ENCODE assay signal across 9 mouse cellular contexts in the genomic region with DNA sequence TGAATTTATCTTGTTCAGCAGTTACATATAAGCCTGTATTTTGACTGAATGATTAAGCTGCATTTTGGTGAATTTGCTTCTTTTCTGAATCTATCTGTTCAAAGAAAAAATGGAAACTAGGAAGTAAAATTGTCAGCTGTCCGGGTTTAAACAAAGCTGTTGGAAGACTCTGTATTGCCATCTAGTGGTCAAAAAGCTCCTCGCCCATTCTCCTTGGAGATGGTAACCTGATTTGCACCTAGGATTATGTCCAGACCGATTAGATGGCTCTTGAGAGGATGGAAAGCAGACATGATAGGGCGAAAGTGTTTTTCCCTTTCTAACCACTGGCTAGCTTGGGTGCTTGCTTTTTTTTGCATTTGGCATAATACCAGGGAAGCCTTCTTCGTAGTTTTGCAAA. TPM values are rescaled to one million over a fixed set of nuclear protein-coding genes. Genes with fewer than 3 reads are reported as not detected.
A peak's percentile ranks its signal among the peaks of the same experiment; 100 is the strongest.
DNase-seq lines count a peak whose midpoint lies in the region; ATAC-seq lines count a peak whose summit lies in the region.
"Had no signal": no experiment of that assay in that cellular context is flagged by ENCODE, and none has a peak within 500 bp of the region (broad histone marks: within the 10 kb centered on the region; RNA-seq: fewer than 3 reads in every experiment).

No protein-coding gene starts in this region.

- H3K9ac ChIP-seq in intestine, embryonic 14.5 days (ENCODE audit: low read length) = no peak overlapping the region
- no peak overlapping the region for H3K9ac ChIP-seq in intestine, embryonic 15.5 days
- H3K9ac ChIP-seq: lung, embryonic 15.5 days had no signal

- H3K36me3 ChIP-seq in intestine, embryonic 14.5 days (ENCODE audit: control insufficient read depth, insufficient read depth, low read length) = no peaks in the 10 kb centered on the region
- no peaks in the 10 kb centered on the region for H3K36me3 ChIP-seq in intestine, embryonic 15.5 days
- H3K36me3 ChIP-seq: lung, embryonic 15.5 days had no signal

- DNase-seq in intestine, embryonic 14.5 days (ENCODE audit: low spot score) = peak; percentile 74
- DNase-seq in R1 (ENCODE audit: low read depth, low spot score) = peak; percentile 69
- DNase-seq in cerebellum, postnatal 25 days = peak; percentile 63 to 79
- DNase-seq in gastrocnemius, postnatal 14 days = peak; percentile 21
- DNase-seq in layer of hippocampus, adult 9-11 months = peak; percentile 61
- DNase-seq in mesoderm, embryonic 11.5 days (ENCODE audit: low read depth, low spot score) = peak; percentile 69
- peak; percentile 43 for DNase-seq in testis, postnatal 10 days (ENCODE audit: low spot score)

- no peak overlapping the region for H3K4me3 ChIP-seq in intestine, embryonic 14.5 days (ENCODE audit: low read depth, low read length)
- H3K4me3 ChIP-seq in intestine, embryonic 15.5 days (replicated peaks) = no peak overlapping the region
- H3K4me3 ChIP-seq: lung, embryonic 15.5 days had no signal

- ATAC-seq in intestine, embryonic 14.5 days (replicated peaks; ENCODE audit: low FRiP score, low TSS enrichment, low read depth) = no peak
- no peak for ATAC-seq in intestine, embryonic 15.5 days

- H3K27me3 ChIP-seq in intestine, embryonic 14.5 days (replicated peaks; ENCODE audit: control insufficient read depth, insufficient read depth, low read length) = no peaks in the 10 kb centered on the region
- no peaks in the 10 kb centered on the region for H3K27me3 ChIP-seq in intestine, embryonic 15.5 days (replicated peaks)
- H3K27me3 ChIP-seq: lung, embryonic 15.5 days had no signal

- no peaks in the 10 kb centered on the region for H3K9me3 ChIP-seq in intestine, embryonic 14.5 days (ENCODE audit: control insufficient read depth, low read length)
- no peaks in the 10 kb centered on the region for H3K9me3 ChIP-seq in intestine, embryonic 15.5 days
- H3K9me3 ChIP-seq: lung, embryonic 15.5 days had no signal

- no peak overlapping the region for H3K4me2 ChIP-seq in intestine, embryonic 14.5 days (ENCODE audit: low read length)
- H3K4me2 ChIP-seq in intestine, embryonic 15.5 days (replicated peaks) = no peak overlapping the region
- H3K4me2 ChIP-seq: lung, embryonic 15.5 days had no signal

- 28% methylated on average over 5 of the region's 5 CpGs for WGBS in intestine, embryonic 14.5 days
- 24% methylated on average over 5 of the region's 5 CpGs for WGBS in intestine, embryonic 15.5 days

- intact Hi-C loops in gastrocnemius, postnatal 14 days (cut with DNase I; ENCODE audit: low total_unique reads) = no loop called here

- no peak overlapping the region for H3K27ac ChIP-seq in intestine, embryonic 14.5 days (ENCODE audit: low read depth)
- no peak overlapping the region for H3K27ac ChIP-seq in intestine, embryonic 15.5 days
- H3K27ac ChIP-seq: lung, embryonic 15.5 days had no signal

- no peaks in the 10 kb centered on the region for H3K4me1 ChIP-seq in intestine, embryonic 14.5 days (replicated peaks; ENCODE audit: control insufficient read depth, insufficient read depth, low read length)
- no peaks in the 10 kb centered on the region for H3K4me1 ChIP-seq in intestine, embryonic 15.5 days (replicated peaks)
- H3K4me1 ChIP-seq: lung, embryonic 15.5 days had no signal

RNA-seq across cellular contexts. Expression of gene 4930578C19Rik, which starts 19.1 kb away (rescaled TPM):
- polyA plus RNA-seq in intestine, embryonic 14.5 days (2014; fragmentation: Nextera tagmentation; extraction: Ambion mirVana) = 0.76 and 0.85 TPM in 2 replicates
- 0.72 and 0.74 TPM in 2 replicates for polyA plus RNA-seq in intestine, embryonic 15.5 days (2015; fragmentation: Nextera tagmentation; extraction: Ambion mirVana)
- 1 to 10 TPM; 3.5 to 3.8 TPM for total RNA-seq in gastrocnemius, postnatal 14 days (2021)

Comparison
In these comparisons a context has a peak if more than half of its experiments do, and no peak if none do; other contexts are left out.
1. DNase-seq: peak in every context shown above with its lines; median percentile 74 in intestine, embryonic 14.5 days; 71 in cerebellum, postnatal 25 days; 69 in R1; 69 in mesoderm, embryonic 11.5 days; 61 in layer of hippocampus, adult 9-11 months; 43 in testis, postnatal 10 days; 21 in gastrocnemius, postnatal 14 days.